Mouse (Mus musculus): Measurements from ENCODE around the gene Lilr4b. TPM values are rescaled to one million over a fixed set of nuclear protein-coding genes. Genes with fewer than 3 reads are reported as not detected.
"Not testable (repeated sequence)": the region's sequence is repeated elsewhere in the genome, so short reads cannot be mapped to it uniquely, and the experiment has no call there.

Lilr4b gene
- total RNA-seq (2014; rRNA removed; ENCODE audit: low replicate concordance) (0.23 and 2.5 TPM in 2 replicates), polyA plus RNA-seq (2015; fragmentation: Nextera tagmentation; extraction: Ambion mirVana) (1.7 and 2.0 TPM in 2 replicates)

- H3K4me1 ChIP-seq (ENCODE audit: control insufficient read depth, insufficient read depth); H3K27me3 ChIP-seq (ENCODE audit: control insufficient read depth, insufficient read depth, low read length); H3K27ac ChIP-seq (ENCODE audit: low read depth); H3K4me3 ChIP-seq (ENCODE audit: low read depth, low read length); H3K9me3 ChIP-seq (replicated peaks; ENCODE audit: control insufficient read depth, low read length); DNase-seq (ENCODE audit: low spot score); H3K9ac ChIP-seq (replicated peaks; ENCODE audit: low read depth, low read length); H3K4me2 ChIP-seq (ENCODE audit: low read depth, low read length); H3K36me3 ChIP-seq (replicated peaks; ENCODE audit: control insufficient read depth, insufficient read depth, low read length); ATAC-seq (ENCODE audit: insufficient read depth, low read depth): not testable (repeated sequence)
- WGBS: 88% methylated on average over 1 of the region's 3 CpGs
These were observed at the start of gene Lilr4b, which contains the start of gene Gm49339 for GRCm38 (mm10) chr10:51480397-51480796. Gene Lilr4b (plus strand): TSS chr10:51480632. Gene Gm49339 (plus strand): TSS chr10:51480612.

DNA sequence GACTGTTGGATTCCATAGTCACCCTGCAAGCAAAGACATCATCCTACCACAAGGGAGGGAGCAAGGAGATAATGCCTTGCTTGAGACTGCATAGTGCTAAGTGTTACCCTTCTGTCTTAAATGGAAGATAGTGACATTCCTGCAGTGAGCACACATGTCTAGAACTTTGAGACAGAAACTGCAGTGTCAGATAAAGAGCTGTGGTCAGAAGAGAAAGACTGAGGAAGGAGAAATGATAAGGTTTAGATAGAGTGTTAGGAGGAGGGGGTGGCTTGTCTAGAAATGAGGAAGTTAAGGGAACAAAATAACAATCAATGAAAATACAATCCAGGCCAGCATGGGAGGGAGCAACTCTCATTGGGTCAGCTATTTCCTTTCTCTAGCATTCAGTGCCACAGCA lies 47.5 kb upstream of the Lilr4b start:
- Histone ChIP-seq H3K27ac (ENCODE audit: low read depth) (no peak overlapping the region), H3K9ac (replicated peaks; ENCODE audit: low read depth, low read length) (no peak overlapping the region), H3K27me3 (ENCODE audit: control insufficient read depth, insufficient read depth, low read length) (no peaks in the 10 kb centered on the region), H3K36me3 (replicated peaks; ENCODE audit: control insufficient read depth, insufficient read depth, low read length) (no peaks in the 10 kb centered on the region), H3K4me1 (ENCODE audit: control insufficient read depth, insufficient read depth) (no peaks in the 10 kb centered on the region), H3K4me2 (ENCODE audit: low read depth, low read length) (no peak overlapping the region), H3K9me3 (replicated peaks; ENCODE audit: control insufficient read depth, low read length) (no peaks in the 10 kb centered on the region), H3K4me3 (ENCODE audit: low read depth, low read length) (no peak overlapping the region)
- no peak for TF ChIP-seq CTCF (IDR thresholded peaks at IDR 0.05; ENCODE audit: low read depth)
- TF ChIP-seq EP300 (IDR thresholded peaks at IDR 0.05; ENCODE audit: low read depth): no peak
- no peak for DNase-seq (ENCODE audit: low spot score)
- ATAC-seq (ENCODE audit: insufficient read depth, low read depth): no peak

DNA sequence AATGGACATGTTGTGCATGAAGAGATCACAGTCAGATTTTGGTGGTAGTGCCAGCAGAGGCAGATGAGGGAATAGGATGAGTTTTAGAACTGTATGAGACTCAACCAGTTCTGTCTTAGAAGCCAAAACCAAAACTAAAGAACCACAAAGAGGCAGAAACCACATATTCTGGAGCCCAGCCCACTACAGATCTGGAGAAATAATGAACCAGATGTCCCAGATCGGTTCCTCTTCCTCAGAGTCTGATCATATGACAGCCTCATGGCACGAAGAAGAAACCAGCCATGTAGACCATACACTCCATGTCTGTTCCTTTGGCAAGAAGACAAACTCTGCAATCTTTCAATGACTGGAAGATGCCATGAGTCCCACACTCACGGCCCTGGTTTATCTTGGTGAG lies 44.7 kb upstream of the Lilr4b start:
- TF ChIP-seq EP300 (IDR thresholded peaks at IDR 0.05; ENCODE audit: low read depth) (no peak), CTCF (IDR thresholded peaks at IDR 0.05; ENCODE audit: low read depth) (no peak)
- ATAC-seq (ENCODE audit: insufficient read depth, low read depth): no peak

GRCm38 (mm10) chr10:51451610-51452009 lies 28.8 kb upstream of the Lilr4b start:
- WGBS: 73% methylated on average over 4 of the region's 4 CpGs

More for the DNA sequence above, 44.7 kb upstream of the Lilr4b start:
- Histone ChIP-seq H3K4me1 (ENCODE audit: control insufficient read depth, insufficient read depth) (no peaks in the 10 kb centered on the region), H3K9ac (replicated peaks; ENCODE audit: low read depth, low read length) (no peak overlapping the region), H3K4me3 (ENCODE audit: low read depth, low read length) (no peak overlapping the region), H3K27ac (ENCODE audit: low read depth) (no peak overlapping the region), H3K27me3 (ENCODE audit: control insufficient read depth, insufficient read depth, low read length) (no peaks in the 10 kb centered on the region), H3K36me3 (replicated peaks; ENCODE audit: control insufficient read depth, insufficient read depth, low read length) (no peaks in the 10 kb centered on the region), H3K9me3 (replicated peaks; ENCODE audit: control insufficient read depth, low read length) (no peaks in the 10 kb centered on the region), H3K4me2 (ENCODE audit: low read depth, low read length) (no peak overlapping the region)
- no peak for DNase-seq (ENCODE audit: low spot score)
- 58% methylated on average over 3 of the region's 3 CpGs for WGBS

GRCm38 (mm10) chr10:51453616-51454298 lies 26.7 kb upstream of the Lilr4b start:
- Histone ChIP-seq H3K4me1 (ENCODE audit: control insufficient read depth, insufficient read depth) (no peaks in the 10 kb centered on the region), H3K9ac (replicated peaks; ENCODE audit: low read depth, low read length) (no peak overlapping the region), H3K9me3 (replicated peaks; ENCODE audit: control insufficient read depth, low read length) (no peaks in the 10 kb centered on the region), H3K27ac (ENCODE audit: low read depth) (no peak overlapping the region), H3K27me3 (ENCODE audit: control insufficient read depth, insufficient read depth, low read length) (no peaks in the 10 kb centered on the region), H3K36me3 (replicated peaks; ENCODE audit: control insufficient read depth, insufficient read depth, low read length) (no peaks in the 10 kb centered on the region), H3K4me3 (ENCODE audit: low read depth, low read length) (no peak overlapping the region), H3K4me2 (ENCODE audit: low read depth, low read length) (no peak overlapping the region)
- 67% methylated on average over 1 of the region's 1 CpGs for WGBS
- no peak for ATAC-seq (ENCODE audit: insufficient read depth, low read depth)
- no peak for TF ChIP-seq EP300 (IDR thresholded peaks at IDR 0.05; ENCODE audit: low read depth)
- no peak for DNase-seq (ENCODE audit: low spot score)

More at GRCm38 (mm10) chr10:51451610-51452009, 28.8 kb upstream of the Lilr4b start:
- ATAC-seq (ENCODE audit: insufficient read depth, low read depth): no peak
- no peaks in the 10 kb centered on the region for H3K36me3 ChIP-seq (replicated peaks; ENCODE audit: control insufficient read depth, insufficient read depth, low read length)
- H3K4me2 ChIP-seq (ENCODE audit: low read depth, low read length): no peak overlapping the region
- H3K9ac ChIP-seq (replicated peaks; ENCODE audit: low read depth, low read length): no peak overlapping the region
- TF ChIP-seq EP300 (IDR thresholded peaks at IDR 0.05; ENCODE audit: low read depth) (no peak), CTCF (IDR thresholded peaks at IDR 0.05; ENCODE audit: low read depth) (no peak)
- no peak overlapping the region for H3K4me3 ChIP-seq (ENCODE audit: low read depth, low read length)
- H3K27me3 ChIP-seq (ENCODE audit: control insufficient read depth, insufficient read depth, low read length): no peaks in the 10 kb centered on the region
- no peak for DNase-seq (ENCODE audit: low spot score)
- H3K27ac ChIP-seq (ENCODE audit: low read depth): no peak overlapping the region
- no peaks in the 10 kb centered on the region for H3K9me3 ChIP-seq (replicated peaks; ENCODE audit: control insufficient read depth, low read length)
- no peaks in the 10 kb centered on the region for H3K4me1 ChIP-seq (ENCODE audit: control insufficient read depth, insufficient read depth)

DNA sequence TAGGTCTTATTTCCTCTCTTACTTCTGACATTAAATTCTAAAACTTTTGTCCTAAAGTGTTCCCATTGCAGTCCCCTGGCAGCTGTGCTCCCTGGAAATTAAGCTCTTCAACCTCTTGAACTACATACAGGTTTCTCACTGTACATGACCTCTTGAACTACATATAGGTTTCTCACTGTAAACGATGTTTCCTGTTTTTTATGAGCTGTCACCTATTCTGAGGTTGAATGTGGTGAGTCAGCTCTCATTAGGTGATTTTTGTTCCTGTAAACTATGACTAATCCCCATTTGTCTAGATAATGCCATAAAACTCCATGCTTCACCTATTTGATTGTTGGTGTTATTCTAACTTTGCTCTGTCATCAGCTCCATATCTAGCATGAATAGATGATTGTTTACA lies 26.1 kb upstream of the Lilr4b start:
- Histone ChIP-seq H3K4me3 (ENCODE audit: low read depth, low read length) (no peak overlapping the region), H3K9ac (replicated peaks; ENCODE audit: low read depth, low read length) (no peak overlapping the region), H3K36me3 (replicated peaks; ENCODE audit: control insufficient read depth, insufficient read depth, low read length) (no peaks in the 10 kb centered on the region), H3K27ac (ENCODE audit: low read depth) (no peak overlapping the region), H3K4me2 (ENCODE audit: low read depth, low read length) (no peak overlapping the region), H3K4me1 (ENCODE audit: control insufficient read depth, insufficient read depth) (no peaks in the 10 kb centered on the region), H3K9me3 (replicated peaks; ENCODE audit: control insufficient read depth, low read length) (no peaks in the 10 kb centered on the region), H3K27me3 (ENCODE audit: control insufficient read depth, insufficient read depth, low read length) (no peaks in the 10 kb centered on the region)
- DNase-seq (ENCODE audit: low spot score) (no peak), ATAC-seq (ENCODE audit: insufficient read depth, low read depth) (no peak)
- WGBS: 48% methylated on average over 1 of the region's 1 CpGs
- TF ChIP-seq CTCF (IDR thresholded peaks at IDR 0.05; ENCODE audit: low read depth) (no peak), EP300 (IDR thresholded peaks at IDR 0.05; ENCODE audit: low read depth) (no peak)

Measured in heart, postnatal 0 days (tissue).